Mouse (Mus musculus) myocyte (in vitro differentiated cells): ENCODE results near the gene Acot12.

Source experiments
- CEBPB ChIP-seq: IDR thresholded peaks from 2 replicates; pipeline ENCODE4 v1.6.1; 2011; ENCODE audit warnings: mild to moderate bottlenecking, moderate library complexity; ENCODE audit not compliant: poor library complexity, insufficient read depth, severe bottlenecking
- E2F4 ChIP-seq: IDR thresholded peaks from one replicate; pipeline ENCODE4 v1.6.1; 2011; ENCODE audit warnings: mild to moderate bottlenecking, control low read depth, moderate library complexity; ENCODE audit not compliant: insufficient read depth
- MAX ChIP-seq: IDR thresholded peaks from one replicate; pipeline ENCODE4 v1.6.1; 2011; ENCODE audit warnings: low read depth, mild to moderate bottlenecking, control low read depth
- MYOD1 ChIP-seq, 3 experiments: IDR thresholded peaks; one replicate each; pipeline ENCODE4 v1.6.1; 2011; ENCODE audit warnings: control low read depth in 2 of 3, low read depth in 2 of 3, mild to moderate bottlenecking in 2 of 3, moderate library complexity in 1 of 3; ENCODE audit not compliant: insufficient read length in 2 of 3, control insufficient read depth in 1 of 3
- MYOG ChIP-seq, 3 experiments: IDR thresholded peaks; one replicate each; pipeline ENCODE4 v1.6.1; 2011; ENCODE audit warnings: control low read depth in 2 of 3, low read depth in 2 of 3, mild to moderate bottlenecking in 2 of 3; ENCODE audit not compliant: insufficient read length in 2 of 3, control insufficient read depth in 1 of 3, insufficient read depth in 1 of 3
- POLR2A ChIP-seq: IDR thresholded peaks from one replicate; pipeline ENCODE4 v1.6.1; 2011; ENCODE audit warnings: low read depth, mild to moderate bottlenecking, control low read depth, moderate library complexity; ENCODE audit not compliant: insufficient read length
- POLR2AphosphoS2 ChIP-seq: IDR thresholded peaks from one replicate; pipeline ENCODE4 v1.6.1; 2011; ENCODE audit warnings: low read depth, control low read depth; ENCODE audit not compliant: insufficient read length
- REST ChIP-seq: IDR thresholded peaks from one replicate; pipeline ENCODE4 v1.6.1; 2011; ENCODE audit warnings: mild to moderate bottlenecking, control low read depth, moderate library complexity; ENCODE audit not compliant: insufficient read depth, insufficient read length
- TCF12 ChIP-seq: IDR thresholded peaks from one replicate; pipeline ENCODE4 v1.6.1; 2011; ENCODE audit warnings: mild to moderate bottlenecking, control low read depth; ENCODE audit not compliant: poor library complexity, insufficient read depth, severe bottlenecking
- TCF3 ChIP-seq: IDR thresholded peaks from one replicate; pipeline ENCODE4 v1.6.1; 2011; ENCODE audit warnings: low read depth, control low read depth; ENCODE audit not compliant: insufficient read length
- USF1 ChIP-seq: IDR thresholded peaks from one replicate; pipeline ENCODE4 v1.6.1; 2011; ENCODE audit warnings: low read depth, mild to moderate bottlenecking, control low read depth, moderate library complexity

- no peak for TF ChIP-seq POLR2A
- TF ChIP-seq E2F4: no peak
- TF ChIP-seq MYOG (IDR thresholded peaks at IDR 0.05; ENCODE audit: control insufficient read depth in 1 of 3, insufficient read depth in 1 of 3, insufficient read length in 2 of 3, low read depth in 2 of 3): no peak
- TF ChIP-seq MAX: no peak
- no peak for TF ChIP-seq CEBPB
- no peak for TF ChIP-seq POLR2AphosphoS2
- no peak for TF ChIP-seq USF1
- TF ChIP-seq MYOD1 (IDR thresholded peaks at IDR 0.05; ENCODE audit: control insufficient read depth in 1 of 3, insufficient read length in 2 of 3, low read depth in 2 of 3): no peak
- TF ChIP-seq TCF12: no peak
- no peak for TF ChIP-seq REST
- no peak for TF ChIP-seq TCF3
Measured at GRCm38 (mm10) chr13:91827876-91828275, 86.6 kb downstream of the Acot12 start.
